22 mouse cellular contexts compared by ENCODE assay signal in genomic region chr13:32042748-32043147, GRCm38 (mm10).
"Had no signal": no experiment of that assay in that cellular context is flagged by ENCODE, and none has a peak within 500 bp of the region (broad histone marks: within the 10 kb centered on the region; RNA-seq: fewer than 3 reads in every experiment).

No protein-coding gene starts in this region.

- H3K36me3 ChIP-seq: kidney, embryonic 15.5 days; limb, embryonic 13.5 days; liver, embryonic 12.5 days; liver, embryonic 15.5 days; lung, embryonic 15.5 days; midbrain, embryonic 12.5 days; midbrain, embryonic 15.5 days; stomach, embryonic 15.5 days had no signal

- H3K4me3 ChIP-seq: kidney, embryonic 15.5 days; left cerebral cortex, adult 2 months; limb, embryonic 13.5 days; liver, embryonic 12.5 days; liver, embryonic 15.5 days; lung, embryonic 15.5 days; midbrain, embryonic 12.5 days; midbrain, embryonic 15.5 days; stomach, embryonic 15.5 days had no signal

- H3K4me1 ChIP-seq: liver, embryonic 15.5 days; midbrain, embryonic 12.5 days; midbrain, embryonic 15.5 days; stomach, embryonic 15.5 days had no signal

- H3K9ac ChIP-seq: kidney, embryonic 15.5 days; limb, embryonic 13.5 days; liver, embryonic 12.5 days; liver, embryonic 15.5 days; lung, embryonic 15.5 days; midbrain, embryonic 12.5 days; midbrain, embryonic 15.5 days; stomach, embryonic 15.5 days had no signal

- ATAC-seq: liver, embryonic 12.5 days; midbrain, embryonic 15.5 days had no signal

- H3K27ac ChIP-seq: kidney, embryonic 15.5 days; left cerebral cortex, adult 2 months; limb, embryonic 13.5 days; liver, embryonic 12.5 days; liver, embryonic 15.5 days; lung, embryonic 15.5 days; midbrain, embryonic 12.5 days; midbrain, embryonic 15.5 days; stomach, embryonic 15.5 days had no signal

- DNase-seq: kidney, adult 8-10 months; kidney, postnatal 10 days; kidney, postnatal 36 days; layer of hippocampus, postnatal 36 days; left cerebral cortex, postnatal 4 days; liver; lung, adult 18-20 months; lung, postnatal 10 days; lung, postnatal 4 days; right cerebral cortex, postnatal 25 days; spleen, adult 18-20 months; thymus, adult 18-20 months; thymus, postnatal 36 days had no signal

- H3K4me2 ChIP-seq: kidney, embryonic 15.5 days; limb, embryonic 13.5 days; liver, embryonic 12.5 days; liver, embryonic 15.5 days; lung, embryonic 15.5 days; midbrain, embryonic 12.5 days; midbrain, embryonic 15.5 days; stomach, embryonic 15.5 days had no signal

- H3K9me3 ChIP-seq: kidney, embryonic 15.5 days; limb, embryonic 13.5 days; liver, embryonic 12.5 days; liver, embryonic 15.5 days; lung, embryonic 15.5 days; midbrain, embryonic 12.5 days; midbrain, embryonic 15.5 days; stomach, embryonic 15.5 days had no signal

- H3K27me3 ChIP-seq: kidney, embryonic 15.5 days; liver, embryonic 12.5 days; liver, embryonic 15.5 days; midbrain, embryonic 12.5 days; midbrain, embryonic 15.5 days; stomach, embryonic 15.5 days had no signal
